Mouse (Mus musculus) lung, embryonic 16.5 days (tissue): ENCODE results near the gene Dcaf4. TPM values are rescaled to one million over a fixed set of nuclear protein-coding genes. Genes with fewer than 3 reads are reported as not detected.

Experiments used
- ATAC-seq: fragments of 200-750 bp; cut with Nextera tagmentation; 2 replicates; pipeline ENCODE4 v1.8.0; 2017; ENCODE audit warnings: low read depth, mild to moderate bottlenecking, moderate library complexity
- H3K27ac ChIP-seq: fragments of 300-500 bp; sonication (generic); 2 replicates; pipeline ENCODE4 v1.5.1; 2014; ENCODE audit warnings: mild to moderate bottlenecking, control low read depth, low read length
- H3K27me3 ChIP-seq: fragments of 300-500 bp; sonication (generic); 2 replicates; pipeline ENCODE4 v1.6.1; 2014; ENCODE audit warnings: low read depth, low read length, mixed read lengths; ENCODE audit not compliant: control insufficient read depth, insufficient read depth
- H3K36me3 ChIP-seq: fragments of 300-500 bp; sonication (generic); 2 replicates; pipeline ENCODE4 v1.6.1; 2014; ENCODE audit warnings: low read length; ENCODE audit not compliant: control insufficient read depth, insufficient read depth
- H3K4me1 ChIP-seq: fragments of 300-500 bp; sonication (generic); replicated peaks from 2 replicates; pipeline ENCODE4 v1.6.1; 2014; ENCODE audit warnings: low read length, mixed read lengths; ENCODE audit not compliant: control insufficient read depth, insufficient read depth
- H3K4me2 ChIP-seq: fragments of 300-500 bp; sonication (generic); 2 replicates; pipeline ENCODE4 v1.6.1; 2014; ENCODE audit warnings: low read depth, low read length, control low read depth
- H3K4me3 ChIP-seq: fragments of 300-500 bp; sonication (generic); 2 replicates; pipeline ENCODE4 v1.5.1; 2014; ENCODE audit warnings: mild to moderate bottlenecking, low read length, control low read depth
- H3K9ac ChIP-seq: fragments of 300-500 bp; sonication (generic); 2 replicates; pipeline ENCODE4 v1.6.1; 2014; ENCODE audit warnings: low read length, control low read depth
- H3K9me3 ChIP-seq: fragments of 300-500 bp; sonication (generic); 2 replicates; pipeline ENCODE4 v1.6.1; 2016; ENCODE audit warnings: low read length; ENCODE audit not compliant: control insufficient read depth
- WGBS: fragments of 180-500 bp; shearing (Covaris S2); extraction: QIAGEN DNeasy Blood & Tissue Kit; methylation state at CpG from one replicate; pipeline ENCODE4 v1.1.7; 2014; 5-methylcytosine and 5-hydroxymethylcytosine counted together
- polyA plus RNA-seq: library from polyadenylated mRNA; unstranded; fragments of >200 nt; fragmentation: Nextera tagmentation; extraction: Ambion mirVana; gene quantifications from 2 replicates; pipeline ENCODE4 v1.2.1, GENCODE M21; 2015

Gene Dcaf4
- polyA plus RNA-seq: 23.6 and 23.7 TPM in 2 replicates

- Histone ChIP-seq H3K9ac (peak within 1 kb of the TSS; percentile 71), H3K4me3 (peak within 1 kb of the TSS; percentile 74), H3K9me3 (no peaks in the 10 kb centered on the region), H3K36me3 (no peaks in the 10 kb centered on the region), H3K27ac (peak within 1 kb of the TSS; percentile 56), H3K4me1 (peaks cover 11% of the 10 kb centered on the region), H3K4me2 (peak within 1 kb of the TSS; percentile 69), H3K27me3 (no peaks in the 10 kb centered on the region)
- under 1% methylated on average over 32 of the region's 32 CpGs for WGBS
- peak; percentile 99 for ATAC-seq
Observed at GRCm38 (mm10) chr12:83520311-83520890, at the start of gene Dcaf4. Gene Dcaf4, plus strand, starts transcription at chr12:83520466.

GRCm38 (mm10) chr12:83471760-83472159, 48.5 kb upstream of the Dcaf4 start:
- Histone ChIP-seq H3K9me3 (no peaks in the 10 kb centered on the region), H3K4me2 (no peak overlapping the region), H3K27ac (no peak overlapping the region), H3K4me1 (no peaks in the 10 kb centered on the region), H3K9ac (no peak overlapping the region), H3K4me3 (no peak overlapping the region), H3K36me3 (no peaks in the 10 kb centered on the region), H3K27me3 (no peaks in the 10 kb centered on the region)
- WGBS: 50% methylated on average over 7 of the region's 7 CpGs
- ATAC-seq: no peak

- 28% methylated on average over 5 of the region's 5 CpGs for WGBS
- Histone ChIP-seq H3K4me2 (no peak overlapping the region), H3K27ac (no peak overlapping the region), H3K36me3 (no peaks in the 10 kb centered on the region), H3K9me3 (no peaks in the 10 kb centered on the region), H3K27me3 (no peaks in the 10 kb centered on the region), H3K4me1 (no peaks in the 10 kb centered on the region), H3K4me3 (no peak overlapping the region), H3K9ac (no peak overlapping the region)
- no peak for ATAC-seq
Observed at GRCm38 (mm10) chr12:83473987-83474600, 46.2 kb upstream of the Dcaf4 start.

GRCm38 (mm10) chr12:83475419-83475818, 44.8 kb upstream of the Dcaf4 start:
- WGBS: 33% methylated on average over 6 of the region's 6 CpGs
- Histone ChIP-seq H3K9ac (no peak overlapping the region), H3K27me3 (no peaks in the 10 kb centered on the region), H3K4me3 (no peak overlapping the region), H3K27ac (no peak overlapping the region), H3K4me1 (no peaks in the 10 kb centered on the region), H3K9me3 (no peaks in the 10 kb centered on the region), H3K4me2 (no peak overlapping the region), H3K36me3 (no peaks in the 10 kb centered on the region)
- no peak for ATAC-seq

- Histone ChIP-seq H3K27me3 (no peaks in the 10 kb centered on the region), H3K36me3 (no peaks in the 10 kb centered on the region), H3K4me2 (no peak overlapping the region), H3K4me3 (no peak overlapping the region), H3K4me1 (no peaks in the 10 kb centered on the region), H3K9ac (no peak overlapping the region), H3K9me3 (no peaks in the 10 kb centered on the region), H3K27ac (no peak overlapping the region)
- WGBS: 86% methylated on average over 10 of the region's 10 CpGs
- no peak for ATAC-seq
Observed at GRCm38 (mm10) chr12:83476277-83476676, 44.0 kb upstream of the Dcaf4 start.

- ATAC-seq: no peak
- Histone ChIP-seq H3K4me1 (no peaks in the 10 kb centered on the region), H3K4me3 (no peak overlapping the region), H3K9me3 (no peaks in the 10 kb centered on the region), H3K27me3 (peaks cover 4% of the 10 kb centered on the region), H3K27ac (no peak overlapping the region), H3K36me3 (no peaks in the 10 kb centered on the region), H3K4me2 (no peak overlapping the region), H3K9ac (no peak overlapping the region)
- WGBS: 67% methylated on average over 1 of the region's 1 CpGs
Observed at GRCm38 (mm10) chr12:83479140-83479539, 41.1 kb upstream of the Dcaf4 start.

GRCm38 (mm10) chr12:83479818-83480401, 40.4 kb upstream of the Dcaf4 start:
- Histone ChIP-seq H3K36me3 (no peaks in the 10 kb centered on the region), H3K4me3 (no peak overlapping the region), H3K27me3 (peaks cover 12% of the 10 kb centered on the region), H3K4me1 (no peaks in the 10 kb centered on the region), H3K9me3 (no peaks in the 10 kb centered on the region), H3K27ac (no peak overlapping the region), H3K4me2 (no peak overlapping the region), H3K9ac (no peak overlapping the region)
- WGBS: 67% methylated on average over 7 of the region's 7 CpGs
- ATAC-seq: no peak

GRCm38 (mm10) chr12:83481439-83481838, 38.8 kb upstream of the Dcaf4 start:
- no peaks in the 10 kb centered on the region for H3K36me3 ChIP-seq
- H3K9me3 ChIP-seq: no peaks in the 10 kb centered on the region
- H3K4me1 ChIP-seq: peaks cover 15% of the 10 kb centered on the region
- peaks cover 23% of the 10 kb centered on the region for H3K27me3 ChIP-seq
- H3K27ac ChIP-seq: no peak overlapping the region
- no peak overlapping the region for H3K4me2 ChIP-seq
- WGBS: 41% methylated on average over 4 of the region's 4 CpGs
- no peak overlapping the region for H3K4me3 ChIP-seq
- H3K9ac ChIP-seq: no peak overlapping the region
- ATAC-seq: no peak

- Histone ChIP-seq H3K4me1 (peaks cover 20% of the 10 kb centered on the region), H3K9ac (no peak overlapping the region), H3K4me2 (no peak overlapping the region), H3K9me3 (no peaks in the 10 kb centered on the region), H3K4me3 (no peak overlapping the region), H3K27me3 (peaks cover 23% of the 10 kb centered on the region), H3K27ac (no peak overlapping the region), H3K36me3 (no peaks in the 10 kb centered on the region)
- WGBS: 25% methylated on average over 5 of the region's 5 CpGs
- no peak for ATAC-seq
Observed at GRCm38 (mm10) chr12:83483653-83484052, 36.6 kb upstream of the Dcaf4 start.
